Mouse (Mus musculus) intestine, embryonic 15.5 days (tissue): ENCODE measurements around the gene Aco2. TPM values are rescaled to one million over a fixed set of nuclear protein-coding genes. Genes with fewer than 3 reads are reported as not detected.

Experiments used
- ATAC-seq: fragments of 200-750 bp; cut with Nextera tagmentation; 2 replicates; pipeline ENCODE4 v1.8.0; 2017; ENCODE audit warnings: moderate TSS enrichment, moderate library complexity
- H3K27ac ChIP-seq: fragments of 300-500 bp; sonication (generic); 2 replicates; pipeline ENCODE4 v1.5.1; 2015; ENCODE audit warnings: mild to moderate bottlenecking, inconsistent platforms
- H3K27me3 ChIP-seq: fragments of 300-500 bp; sonication (generic); replicated peaks from 2 replicates; pipeline ENCODE4 v1.6.1; 2015; ENCODE audit warnings: inconsistent platforms
- H3K36me3 ChIP-seq: fragments of 300-500 bp; sonication (generic); 2 replicates; pipeline ENCODE4 v1.6.1; 2015; ENCODE audit warnings: inconsistent platforms
- H3K4me1 ChIP-seq: fragments of 300-500 bp; sonication (generic); replicated peaks from 2 replicates; pipeline ENCODE4 v1.6.1; 2015; ENCODE audit warnings: inconsistent platforms
- H3K4me2 ChIP-seq: fragments of 300-500 bp; sonication (generic); replicated peaks from 2 replicates; pipeline ENCODE4 v1.6.1; 2015; ENCODE audit warnings: mild to moderate bottlenecking, inconsistent platforms
- H3K4me3 ChIP-seq: fragments of 300-500 bp; sonication (generic); replicated peaks from 2 replicates; pipeline ENCODE4 v1.5.1; 2015; ENCODE audit warnings: inconsistent platforms
- H3K9ac ChIP-seq: fragments of 300-500 bp; sonication (generic); 2 replicates; pipeline ENCODE4 v1.6.1; 2015; ENCODE audit warnings: inconsistent platforms
- H3K9me3 ChIP-seq: fragments of 300-500 bp; sonication (generic); 2 replicates; pipeline ENCODE4 v1.6.1; 2016; ENCODE audit warnings: inconsistent platforms
- WGBS: fragments of 180-500 bp; shearing (Covaris S2); methylation state at CpG from one replicate; pipeline ENCODE4 v1.1.7; 2015; 5-methylcytosine and 5-hydroxymethylcytosine counted together
- polyA plus RNA-seq: library from polyadenylated mRNA; unstranded; fragments of >200 nt; fragmentation: Nextera tagmentation; extraction: Ambion mirVana; gene quantifications from 2 replicates; pipeline ENCODE4 v1.2.1, GENCODE M21; 2015

Aco2 gene
- 227 and 239 TPM in 2 replicates for polyA plus RNA-seq

DNA sequence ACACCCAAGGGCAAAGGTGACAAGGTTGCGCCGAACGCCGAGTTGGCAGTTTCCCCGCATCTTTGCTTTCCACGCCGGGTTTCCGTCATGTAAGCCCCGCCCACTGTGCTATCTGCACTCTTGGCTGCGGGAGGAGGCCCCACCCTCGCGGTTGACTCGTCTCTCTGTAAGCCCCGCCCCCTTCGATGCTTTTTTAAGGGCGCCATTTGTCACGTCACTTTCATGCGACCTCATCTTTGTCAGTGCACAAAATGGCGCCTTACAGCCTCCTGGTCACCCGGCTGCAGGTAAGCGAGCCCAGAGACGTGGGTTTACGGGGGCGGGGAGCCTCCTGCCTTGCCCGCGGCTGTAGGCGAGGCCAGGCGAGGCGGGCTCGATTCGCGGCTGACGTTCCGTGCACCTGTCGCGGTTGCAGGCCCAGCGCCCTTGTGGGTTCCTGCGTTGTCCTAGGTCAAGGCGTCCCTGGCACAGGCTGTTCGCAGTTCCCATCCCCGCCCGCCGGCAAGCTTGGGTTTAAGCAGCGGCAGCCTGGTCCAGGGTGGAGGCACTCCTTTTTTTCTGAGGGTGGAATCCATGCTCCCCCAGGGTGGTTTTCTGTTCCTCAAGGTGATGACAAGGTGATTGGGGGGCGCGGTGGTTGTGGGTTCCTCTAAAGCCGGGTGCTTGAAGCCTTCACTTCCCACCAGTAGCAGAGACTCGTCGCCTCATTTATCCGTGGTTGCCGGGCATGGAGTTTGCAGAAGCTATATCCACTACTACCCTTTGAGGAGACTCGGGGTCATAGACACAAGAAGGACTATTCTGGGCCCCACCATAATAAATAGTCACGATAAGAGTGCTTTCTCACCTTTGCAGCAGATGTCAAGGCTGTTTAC is at the start of gene Aco2:
TSS of gene Aco2 (plus strand) at position 48 of the 875 bp plus-strand sequence.
- WGBS, result under 1% methylated on average over 53 of the region's 53 CpGs
- Histone ChIP-seq H3K4me1 (peaks cover 4% of the 10 kb centered on the region; the same call in 1 of the 2 replicates), H3K9me3 (no peaks in the 10 kb centered on the region), H3K27me3 (no peaks in the 10 kb centered on the region), H3K36me3 (peaks cover 25% of the 10 kb centered on the region), H3K4me3 (peak within 1 kb of the TSS; percentile 89), H3K4me2 (peak within 1 kb of the TSS; percentile 75), H3K27ac (peak within 1 kb of the TSS; percentile 98), H3K9ac (peak within 1 kb of the TSS; percentile 90)
- peak; percentile 93 for ATAC-seq

DNA sequence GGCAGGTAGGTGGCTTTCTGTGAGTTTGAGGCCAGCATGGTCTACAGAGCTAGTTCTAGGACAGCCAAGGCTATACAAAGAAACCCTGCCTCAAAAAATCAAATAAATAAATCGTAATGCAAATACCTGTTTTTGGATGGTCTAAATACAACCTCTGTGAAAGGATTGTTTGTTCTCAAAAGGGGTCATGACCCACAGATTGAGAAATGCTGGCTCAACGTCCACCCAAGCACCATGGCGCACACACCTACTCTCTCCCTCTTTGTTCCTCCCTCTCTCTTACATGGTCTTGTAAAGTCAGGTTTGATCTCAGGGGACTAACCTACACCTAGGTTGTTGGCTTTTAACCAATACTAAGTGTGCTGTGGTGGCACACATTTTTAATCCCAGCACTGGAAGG is 49.5 kb upstream of the Aco2 start:
- WGBS, result 70% methylated on average over 3 of the region's 3 CpGs
- peaks cover 21% of the 10 kb centered on the region for H3K36me3 ChIP-seq

DNA sequence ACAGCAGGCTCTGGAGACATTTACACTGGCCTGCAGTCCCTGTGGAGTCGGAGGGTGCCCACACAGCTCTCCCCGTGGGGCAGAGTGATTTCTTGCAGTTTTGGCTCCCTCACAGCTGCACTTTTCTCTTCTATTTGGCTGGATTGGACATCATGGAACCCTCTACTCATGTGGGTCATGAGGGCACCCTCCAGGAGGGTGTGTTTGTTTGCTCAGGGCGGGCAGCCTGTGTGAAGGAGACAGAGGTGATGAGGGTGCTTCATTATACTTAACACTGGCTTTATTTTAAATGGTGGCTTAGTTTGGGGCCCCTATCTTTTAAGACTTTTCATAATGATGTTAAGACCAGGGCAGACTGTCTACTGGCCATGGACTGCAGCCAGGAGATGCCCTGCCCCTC is 47.3 kb upstream of the Aco2 start:
- no peak for ATAC-seq
- H3K27ac ChIP-seq, result no peak overlapping the region
- H3K4me3 ChIP-seq, result no peak overlapping the region
- no peaks in the 10 kb centered on the region for H3K4me1 ChIP-seq
- H3K4me2 ChIP-seq, result no peak overlapping the region
- H3K9me3 ChIP-seq, result no peaks in the 10 kb centered on the region
- H3K36me3 ChIP-seq, result peaks cover 20% of the 10 kb centered on the region
- WGBS, result 74% methylated on average over 3 of the region's 3 CpGs
- no peak overlapping the region for H3K9ac ChIP-seq
- H3K27me3 ChIP-seq, result no peaks in the 10 kb centered on the region

More for the DNA sequence above, 49.5 kb upstream of the Aco2 start:
- ATAC-seq, result no peak
- Histone ChIP-seq H3K27me3 (no peaks in the 10 kb centered on the region), H3K27ac (no peak overlapping the region), H3K9me3 (no peaks in the 10 kb centered on the region), H3K9ac (no peak overlapping the region), H3K4me3 (no peak overlapping the region), H3K4me2 (no peak overlapping the region), H3K4me1 (no peaks in the 10 kb centered on the region)

DNA sequence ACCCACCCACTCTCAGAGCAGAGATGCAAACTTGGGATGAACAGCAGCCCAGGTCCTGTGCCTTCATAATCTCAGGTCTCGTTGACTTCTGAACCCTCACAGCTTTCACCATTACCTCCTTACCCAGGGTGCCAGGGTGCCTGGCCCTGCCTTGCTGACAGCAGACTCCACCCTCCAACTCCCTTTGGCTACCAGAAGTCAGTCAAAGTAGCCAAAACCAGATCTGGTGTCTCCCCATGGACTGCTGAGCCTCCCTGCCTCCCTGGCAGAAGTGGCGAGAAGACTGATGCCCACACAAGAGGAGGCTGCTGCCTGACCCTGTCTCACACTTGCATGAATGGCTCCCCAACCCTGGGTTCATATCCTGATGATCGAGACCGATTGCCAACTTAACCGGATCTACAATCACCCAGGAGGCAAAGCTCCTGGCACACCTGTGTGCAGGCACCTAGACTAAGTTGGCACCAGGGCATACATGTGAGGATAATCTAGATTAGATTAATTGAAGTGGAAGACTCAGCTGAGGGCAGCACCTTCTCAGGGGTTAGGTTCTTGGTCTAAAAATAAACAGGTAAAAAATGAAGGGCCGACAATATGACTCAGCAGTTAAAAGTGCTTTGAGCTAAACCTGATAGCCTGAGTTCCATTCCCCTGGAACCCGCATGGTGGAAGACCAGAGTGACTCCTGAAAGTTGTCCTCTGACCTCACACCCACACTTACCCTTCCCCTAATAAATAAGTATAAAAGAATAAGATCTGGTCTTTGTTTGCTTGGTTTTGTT is 43.5 kb upstream of the Aco2 start:
- Histone ChIP-seq H3K9me3 (no peaks in the 10 kb centered on the region), H3K4me3 (no peak overlapping the region), H3K27me3 (no peaks in the 10 kb centered on the region), H3K9ac (no peak overlapping the region), H3K4me1 (peaks cover 6% of the 10 kb centered on the region; the same call in 1 of the 2 replicates), H3K27ac (no peak overlapping the region), H3K36me3 (peaks cover 11% of the 10 kb centered on the region; the same call in 1 of the 2 replicates), H3K4me2 (no peak overlapping the region)
- no peak for ATAC-seq
- WGBS, result 89% methylated on average over 7 of the region's 7 CpGs

DNA sequence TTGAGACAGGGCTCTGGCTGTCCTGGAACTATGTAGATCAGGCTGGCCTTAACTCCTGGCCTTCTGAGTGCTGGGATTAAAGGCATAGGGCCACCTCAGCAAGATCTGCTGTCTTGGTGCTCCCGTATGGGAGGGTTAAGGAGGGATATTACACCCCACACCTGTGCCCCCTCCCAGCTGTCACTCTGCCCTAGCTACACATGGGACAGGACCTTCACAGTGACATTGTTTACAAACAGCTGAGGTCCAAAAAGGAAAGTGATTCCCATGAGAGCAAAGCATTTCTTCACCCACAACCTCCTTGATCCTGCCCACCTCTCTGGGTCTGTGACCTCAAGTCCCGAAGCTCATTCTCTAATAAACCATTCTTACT is 42.9 kb upstream of the Aco2 start:
- Histone ChIP-seq H3K4me1 (peaks cover 6% of the 10 kb centered on the region; the same call in 1 of the 2 replicates), H3K4me2 (no peak overlapping the region), H3K4me3 (no peak overlapping the region), H3K27me3 (no peaks in the 10 kb centered on the region), H3K27ac (no peak overlapping the region), H3K9ac (no peak overlapping the region), H3K9me3 (no peaks in the 10 kb centered on the region), H3K36me3 (peaks cover 5% of the 10 kb centered on the region; the same call in 1 of the 2 replicates)
- ATAC-seq, result no peak
- 79% methylated on average over 2 of the region's 2 CpGs for WGBS

DNA sequence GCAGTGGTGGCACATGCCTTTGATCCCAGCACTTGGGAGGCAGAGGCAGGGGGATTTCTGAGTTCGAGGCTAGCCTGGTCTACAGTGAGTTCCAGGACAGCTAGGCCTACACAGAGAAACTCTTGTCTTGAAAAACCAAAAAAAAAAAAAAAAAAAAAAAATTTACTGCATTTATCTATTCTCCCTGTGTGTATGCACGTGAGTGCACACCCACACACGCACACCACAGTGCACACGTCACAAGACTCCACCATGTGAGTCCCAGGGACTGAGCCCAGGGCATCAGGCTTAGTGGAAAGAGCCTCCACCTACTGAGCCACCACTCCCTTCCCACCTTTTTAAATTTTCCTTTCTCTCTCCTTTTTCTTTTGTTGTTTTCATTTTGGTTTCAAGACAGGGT is 41.6 kb upstream of the Aco2 start:
- 87% methylated on average over 4 of the region's 4 CpGs for WGBS
- H3K9ac ChIP-seq, result no peak overlapping the region
- no peak overlapping the region for H3K27ac ChIP-seq
- H3K4me3 ChIP-seq, result no peak overlapping the region
- H3K4me2 ChIP-seq, result 0 out of 2 replicates have a peak overlapping the region, but pooled peaks have one; percentile 52
- peaks cover 7% of the 10 kb centered on the region for H3K4me1 ChIP-seq
- no peaks in the 10 kb centered on the region for H3K27me3 ChIP-seq
- H3K9me3 ChIP-seq, result no peaks in the 10 kb centered on the region
- no peak for ATAC-seq
- peaks cover 4% of the 10 kb centered on the region; the same call in 1 of the 2 replicates for H3K36me3 ChIP-seq

DNA sequence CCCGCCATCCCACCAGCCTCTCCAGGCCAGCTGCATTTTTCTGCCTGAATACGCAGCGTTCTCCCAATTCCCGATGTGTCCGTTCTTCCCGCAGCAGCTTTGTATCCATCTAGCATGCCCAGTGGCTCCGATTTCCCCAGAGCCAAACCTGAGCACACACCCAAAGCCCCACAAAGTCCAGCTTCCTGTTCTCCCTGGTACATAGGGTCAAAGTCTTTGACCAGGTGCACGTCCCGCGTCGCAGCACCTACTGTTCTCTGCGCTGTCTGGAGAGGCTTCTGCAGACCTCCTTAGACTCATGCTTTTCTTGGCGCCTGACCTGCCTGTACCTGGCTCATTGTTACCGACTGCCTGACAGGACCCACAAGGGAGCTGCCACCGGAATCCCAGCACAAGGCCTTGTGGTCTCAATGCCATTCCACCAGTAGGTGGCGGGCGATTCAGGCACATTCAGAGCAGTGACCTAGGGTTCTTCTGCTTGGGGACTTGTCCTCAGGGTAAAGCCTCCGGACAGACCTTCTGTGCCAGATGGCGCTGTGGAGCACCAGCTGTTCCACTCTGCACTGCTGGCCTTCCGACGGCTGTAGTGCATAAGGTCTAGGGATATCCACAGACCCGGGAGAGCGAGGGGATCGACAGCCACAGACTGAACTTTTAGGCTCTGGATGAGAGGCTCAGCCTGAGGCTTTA is 40.8 kb upstream of the Aco2 start:
- ATAC-seq, result peak; percentile 89
- Histone ChIP-seq H3K27me3 (no peaks in the 10 kb centered on the region), H3K9me3 (no peaks in the 10 kb centered on the region), H3K4me2 (peak overlapping the region; percentile 52), H3K4me1 (peaks cover 15% of the 10 kb centered on the region), H3K4me3 (0 out of 2 replicates have a peak overlapping the region, but pooled peaks have one; percentile 5), H3K9ac (no peak overlapping the region), H3K36me3 (no peaks in the 10 kb centered on the region), H3K27ac (peak overlapping the region; percentile 24; the same call in 1 of the 2 replicates)
- WGBS, result 13% methylated on average over 24 of the region's 24 CpGs

DNA sequence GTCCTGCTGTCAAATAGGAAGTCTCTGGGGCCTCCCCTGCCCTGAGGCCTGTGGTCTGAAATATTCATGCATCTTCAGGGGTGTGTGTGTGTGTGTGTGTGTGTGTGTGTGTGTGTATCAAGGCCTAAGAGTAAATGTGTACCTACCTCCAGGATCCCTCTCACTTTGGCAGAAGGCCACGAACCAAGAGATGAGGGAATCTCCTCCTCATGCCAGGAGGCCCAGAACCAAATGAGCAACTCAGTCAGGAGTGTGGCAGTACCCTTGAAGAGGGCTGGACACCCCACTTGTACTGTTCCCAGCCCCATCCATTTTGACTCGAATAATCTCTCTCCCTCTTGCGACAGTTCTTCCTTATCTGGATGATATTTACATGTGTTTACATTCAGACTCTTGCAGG is 39.9 kb upstream of the Aco2 start:
- ATAC-seq, result no peak
- H3K27me3 ChIP-seq, result no peaks in the 10 kb centered on the region
- 62% methylated on average over 3 of the region's 3 CpGs for WGBS

DNA sequence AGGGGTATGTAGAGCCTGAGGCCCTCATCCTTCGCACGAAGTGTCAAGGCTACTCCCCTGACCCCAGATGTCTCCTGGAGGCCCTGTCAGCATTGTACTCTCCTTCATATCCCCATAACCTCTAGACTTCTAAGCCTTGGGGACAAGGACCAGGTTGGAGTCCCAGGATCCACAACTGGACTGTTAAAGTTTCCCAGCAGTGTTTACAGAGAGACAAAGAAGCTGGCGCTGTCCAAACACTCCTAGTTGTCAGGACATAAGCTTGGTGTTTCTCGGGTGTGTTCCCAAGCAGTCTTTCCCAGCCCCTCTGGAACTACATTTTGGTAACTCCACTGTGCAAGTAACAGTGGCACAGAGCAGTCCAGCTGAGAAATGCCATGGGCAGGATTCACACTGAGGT is 38.6 kb upstream of the Aco2 start:
- Histone ChIP-seq H3K9me3 (no peaks in the 10 kb centered on the region), H3K27ac (no peak overlapping the region), H3K4me2 (no peak overlapping the region), H3K4me1 (peaks cover 20% of the 10 kb centered on the region), H3K36me3 (no peaks in the 10 kb centered on the region), H3K9ac (no peak overlapping the region), H3K4me3 (no peak overlapping the region), H3K27me3 (no peaks in the 10 kb centered on the region)
- ATAC-seq, result no peak
- 65% methylated on average over 4 of the region's 4 CpGs for WGBS

More for the DNA sequence above, 39.9 kb upstream of the Aco2 start:
- Histone ChIP-seq H3K4me1 (peaks cover 20% of the 10 kb centered on the region), H3K27ac (no peak overlapping the region), H3K9me3 (no peaks in the 10 kb centered on the region), H3K36me3 (no peaks in the 10 kb centered on the region), H3K9ac (no peak overlapping the region), H3K4me2 (no peak overlapping the region), H3K4me3 (no peak overlapping the region)

DNA sequence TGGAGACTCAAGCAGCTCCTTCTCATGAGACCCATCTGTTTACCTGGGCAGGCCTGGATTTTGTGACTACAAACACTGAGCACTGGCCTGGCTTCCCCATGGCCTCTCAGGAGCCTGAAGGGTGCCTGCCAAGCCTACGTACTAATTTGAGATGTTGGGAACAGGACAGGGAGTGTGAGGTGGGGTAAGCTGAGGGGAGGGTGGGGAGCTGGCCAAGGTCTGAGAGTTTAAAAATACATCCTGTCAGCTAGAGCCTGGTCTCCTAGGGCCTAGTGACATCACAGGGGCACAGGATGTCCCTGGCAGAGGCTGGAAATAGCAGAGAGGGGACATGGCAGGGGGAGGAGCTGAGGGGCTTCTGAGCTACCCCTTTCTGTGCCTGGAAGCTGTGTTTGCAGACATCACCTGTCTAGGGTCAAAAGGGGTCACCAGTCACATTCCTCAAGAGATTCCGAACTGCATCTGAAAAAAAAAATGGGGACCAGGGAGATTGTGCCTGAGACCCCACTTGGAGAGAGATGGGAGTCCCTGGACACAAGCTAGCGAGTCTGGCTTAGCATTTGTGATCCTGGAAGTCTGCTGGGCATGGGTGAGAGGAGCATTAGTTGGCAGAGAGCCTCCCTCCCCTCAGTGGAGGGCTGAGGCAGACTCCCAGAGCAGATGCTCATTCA is 37.8 kb upstream of the Aco2 start:
- no peaks in the 10 kb centered on the region for H3K9me3 ChIP-seq
- H3K27ac ChIP-seq, result no peak overlapping the region
- no peak overlapping the region for H3K4me2 ChIP-seq
- WGBS, result 51% methylated on average over 3 of the region's 3 CpGs
- H3K27me3 ChIP-seq, result no peaks in the 10 kb centered on the region
- peaks cover 20% of the 10 kb centered on the region for H3K4me1 ChIP-seq
- no peak overlapping the region for H3K9ac ChIP-seq
- ATAC-seq, result no peak
- no peak overlapping the region for H3K4me3 ChIP-seq
- H3K36me3 ChIP-seq, result no peaks in the 10 kb centered on the region

DNA sequence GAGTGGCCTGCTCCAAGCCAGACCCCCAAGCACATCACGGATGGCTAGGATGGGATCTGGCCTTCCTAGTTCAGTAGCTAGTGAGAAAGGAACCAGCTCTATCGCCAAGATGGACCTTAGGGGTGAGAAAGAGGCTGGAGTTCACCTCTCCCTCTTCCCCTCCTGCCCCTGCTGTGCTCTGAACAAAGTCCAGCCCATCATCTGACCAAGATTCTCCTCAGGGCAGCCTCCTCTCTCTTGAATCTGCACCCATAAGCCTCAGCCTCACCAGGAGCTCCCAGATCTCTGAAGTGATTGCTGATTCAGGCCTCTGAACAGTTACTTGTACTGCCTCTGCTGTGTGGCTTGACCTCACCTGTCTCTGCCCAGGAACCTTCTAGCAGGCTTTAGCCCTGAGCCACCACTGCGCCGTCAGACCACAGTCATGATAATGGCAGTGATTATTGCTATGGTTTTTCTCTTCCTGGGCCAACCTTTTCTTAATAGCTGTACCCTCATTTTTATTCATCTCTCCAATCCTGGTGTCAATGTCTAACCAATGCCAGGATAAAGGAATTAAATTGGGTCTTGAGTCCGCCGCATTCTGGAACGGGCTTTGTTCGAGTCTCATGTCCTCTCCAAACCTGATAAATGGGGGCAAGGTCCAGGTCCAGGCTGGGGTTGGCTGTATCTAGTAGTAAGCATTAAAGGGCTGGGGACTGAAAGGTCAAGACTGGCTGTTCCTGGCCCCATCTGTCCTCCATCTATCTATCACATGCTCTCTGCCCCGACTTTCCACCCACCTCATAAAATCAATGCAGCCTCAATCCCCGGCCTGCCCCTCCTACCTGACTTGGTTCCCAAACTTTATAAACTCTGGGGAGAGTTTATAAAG is 36.9 kb upstream of the Aco2 start:
- Histone ChIP-seq H3K27me3 (no peaks in the 10 kb centered on the region), H3K4me3 (no peak overlapping the region), H3K4me2 (peak overlapping the region; percentile 76), H3K27ac (no peak overlapping the region), H3K36me3 (no peaks in the 10 kb centered on the region), H3K4me1 (peaks cover 26% of the 10 kb centered on the region), H3K9me3 (no peaks in the 10 kb centered on the region), H3K9ac (0 out of 2 replicates have a peak overlapping the region, but pooled peaks have one; percentile 39)
- no peak for ATAC-seq
- WGBS, result 59% methylated on average over 10 of the region's 10 CpGs
